Mouse (Mus musculus): Measurements from ENCODE around the gene Chn1.

DNA sequence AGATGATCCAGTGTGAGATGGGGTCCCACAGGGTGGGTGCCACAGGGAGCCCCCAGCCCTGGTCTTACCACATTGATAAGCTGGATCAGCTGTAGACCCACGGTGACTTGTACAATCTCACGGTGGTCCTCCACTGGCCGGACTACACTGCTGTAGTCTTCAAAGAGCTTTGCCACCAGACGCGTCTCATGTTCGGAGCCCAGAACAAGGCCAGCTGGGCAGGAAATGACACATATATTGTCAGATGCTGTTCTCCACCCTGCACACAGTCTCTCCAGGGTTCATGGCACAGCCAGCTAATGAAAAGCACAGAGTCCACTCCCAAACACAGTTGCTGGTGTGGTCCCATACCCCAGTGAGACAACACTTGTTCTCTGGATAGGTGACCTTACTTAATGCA is 200.7 kb downstream of the Chn1 start:
- TF ChIP-seq POLR2A (IDR thresholded peaks at IDR 0.05; ENCODE audit: borderline replicate concordance, low read depth, low read length), result no peak
- TF ChIP-seq CTCF (IDR thresholded peaks at IDR 0.05; ENCODE audit: low read depth, low read length), result no peak
